Mouse (Mus musculus): ENCODE results near the gene Timm10. TPM values are rescaled to one million over a fixed set of nuclear protein-coding genes. Genes with fewer than 3 reads are reported as not detected.

Gene Timm10
- total RNA-seq (2014; rRNA removed; ENCODE audit: low replicate concordance): 117 and 140 TPM in 2 replicates
- 129 and 133 TPM in 2 replicates for polyA plus RNA-seq (2015; fragmentation: Nextera tagmentation; extraction: Ambion mirVana)

DNA sequence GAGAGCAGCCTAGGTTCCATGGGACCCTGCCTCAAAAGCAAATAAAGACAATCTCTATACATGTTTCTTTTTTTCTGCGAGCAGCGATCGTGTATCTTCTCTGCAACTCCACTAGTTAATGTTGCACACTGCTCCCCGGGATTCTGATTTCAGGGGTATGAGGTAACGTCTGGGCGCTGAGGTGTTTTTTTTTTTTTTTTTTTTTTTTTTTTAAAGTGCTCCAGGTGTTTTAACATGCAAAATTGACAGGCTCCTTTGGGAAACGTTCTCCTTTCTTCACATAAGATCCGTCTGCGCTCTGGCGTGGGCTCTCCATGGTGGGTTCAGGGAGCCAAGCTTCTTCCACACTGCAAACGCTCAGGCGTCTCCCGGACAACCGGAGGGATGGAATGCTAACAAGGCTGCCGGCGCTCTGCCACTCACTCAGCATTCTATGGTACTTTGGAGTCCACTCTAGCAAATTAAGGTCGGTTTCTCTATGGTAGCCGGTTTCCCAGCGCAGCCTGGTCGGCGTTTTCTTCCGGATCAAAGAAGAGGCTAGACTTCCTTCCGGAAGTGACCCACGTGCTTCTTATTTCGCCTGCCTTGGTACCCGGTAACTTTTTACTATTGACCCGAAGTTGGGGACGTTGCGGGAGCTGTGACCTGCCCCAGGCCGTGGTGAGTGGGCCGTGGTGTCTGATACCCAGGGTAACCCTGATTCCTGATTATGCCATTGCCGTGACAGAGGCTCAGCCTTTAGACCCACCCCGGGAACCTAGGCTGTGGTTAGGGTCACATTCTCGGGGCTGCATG lies at the start of gene Timm10:
Gene Timm10, plus strand, starts transcription at position 510 of the 795 bp plus-strand sequence.
- DNase-seq (ENCODE audit: low spot score) (peak; percentile 97), ATAC-seq (ENCODE audit: insufficient read depth, low read depth) (peak; percentile 79)
- TF ChIP-seq CTCF (IDR thresholded peaks at IDR 0.05; ENCODE audit: low read depth) (no peak), EP300 (IDR thresholded peaks at IDR 0.05; ENCODE audit: low read depth) (peak; percentile 74)
- H3K27me3 ChIP-seq (ENCODE audit: control insufficient read depth, insufficient read depth, low read length): no peaks in the 10 kb centered on the region
- under 1% methylated on average over 34 of the region's 34 CpGs for WGBS
- peak within 1 kb of the TSS; percentile 87 for H3K27ac ChIP-seq (ENCODE audit: low read depth)
- peaks cover 11% of the 10 kb centered on the region; the same call in 1 of the 2 replicates for H3K36me3 ChIP-seq (replicated peaks; ENCODE audit: control insufficient read depth, insufficient read depth, low read length)
- H3K4me1 ChIP-seq (ENCODE audit: control insufficient read depth, insufficient read depth): peaks cover 11% of the 10 kb centered on the region
- peak within 1 kb of the TSS; percentile 68 for H3K4me3 ChIP-seq (ENCODE audit: low read depth, low read length)
- no peaks in the 10 kb centered on the region for H3K9me3 ChIP-seq (replicated peaks; ENCODE audit: control insufficient read depth, low read length)
- peak within 1 kb of the TSS; percentile 69 for H3K9ac ChIP-seq (replicated peaks; ENCODE audit: low read depth, low read length)
- H3K4me2 ChIP-seq (ENCODE audit: low read depth, low read length): peak within 1 kb of the TSS; percentile 92

DNA sequence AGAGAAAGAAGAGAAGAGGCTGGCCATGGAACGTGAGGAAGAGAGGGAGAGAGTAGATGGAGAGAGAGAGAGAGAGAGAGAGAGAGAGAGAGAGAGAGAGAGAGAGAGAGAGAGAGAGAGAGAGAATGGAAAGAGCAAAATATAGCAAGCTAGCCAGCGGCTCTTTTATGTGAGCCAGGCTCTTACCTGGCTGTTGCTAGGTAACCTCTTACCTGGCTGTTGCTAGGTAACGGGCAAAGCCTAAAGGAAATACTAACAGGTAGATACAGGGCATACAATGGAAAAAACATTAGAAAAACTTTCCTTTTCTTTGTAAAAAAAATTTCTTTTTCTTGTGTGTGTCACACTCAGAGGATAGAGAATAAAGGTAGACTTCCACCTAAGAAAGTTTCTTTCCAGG lies 49.1 kb upstream of the Timm10 start:
- Histone ChIP-seq H3K9ac (replicated peaks; ENCODE audit: low read depth, low read length) (no peak overlapping the region), H3K36me3 (replicated peaks; ENCODE audit: control insufficient read depth, insufficient read depth, low read length) (no peaks in the 10 kb centered on the region), H3K9me3 (replicated peaks; ENCODE audit: control insufficient read depth, low read length) (no peaks in the 10 kb centered on the region), H3K4me1 (ENCODE audit: control insufficient read depth, insufficient read depth) (no peaks in the 10 kb centered on the region; the same call in 1 of the 2 replicates), H3K27ac (ENCODE audit: low read depth) (no peak overlapping the region), H3K4me3 (ENCODE audit: low read depth, low read length) (no peak overlapping the region), H3K4me2 (ENCODE audit: low read depth, low read length) (no peak overlapping the region), H3K27me3 (ENCODE audit: control insufficient read depth, insufficient read depth, low read length) (no peaks in the 10 kb centered on the region; the same call in 1 of the 2 replicates)
- ATAC-seq (ENCODE audit: insufficient read depth, low read depth) (no peak), DNase-seq (ENCODE audit: low spot score) (no peak)
- 71% methylated on average over 3 of the region's 3 CpGs for WGBS
- TF ChIP-seq CTCF (IDR thresholded peaks at IDR 0.05; ENCODE audit: low read depth) (no peak), EP300 (IDR thresholded peaks at IDR 0.05; ENCODE audit: low read depth) (no peak)

DNA sequence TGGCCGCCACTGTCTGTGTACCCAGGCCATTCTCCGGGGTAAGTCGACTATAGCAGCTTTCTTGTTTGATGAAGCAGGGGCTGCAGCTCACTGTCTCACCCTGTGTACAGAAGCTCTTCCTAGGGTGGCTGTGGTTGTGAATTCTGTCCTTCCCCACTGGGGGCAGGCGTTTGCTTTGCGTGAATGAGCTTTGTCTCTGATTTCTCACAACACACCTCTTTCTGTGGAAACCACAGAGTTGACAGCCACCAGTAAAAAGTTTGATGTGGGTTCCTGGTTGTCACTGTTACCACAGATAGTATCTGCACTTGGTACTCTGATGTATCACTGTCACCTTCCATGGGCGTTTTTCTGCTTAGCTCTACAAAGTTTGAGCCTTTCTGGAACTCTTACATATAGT lies 47.6 kb upstream of the Timm10 start:
- H3K9ac ChIP-seq (replicated peaks; ENCODE audit: low read depth, low read length): no peak overlapping the region
- 55% methylated on average over 6 of the region's 6 CpGs for WGBS

DNA sequence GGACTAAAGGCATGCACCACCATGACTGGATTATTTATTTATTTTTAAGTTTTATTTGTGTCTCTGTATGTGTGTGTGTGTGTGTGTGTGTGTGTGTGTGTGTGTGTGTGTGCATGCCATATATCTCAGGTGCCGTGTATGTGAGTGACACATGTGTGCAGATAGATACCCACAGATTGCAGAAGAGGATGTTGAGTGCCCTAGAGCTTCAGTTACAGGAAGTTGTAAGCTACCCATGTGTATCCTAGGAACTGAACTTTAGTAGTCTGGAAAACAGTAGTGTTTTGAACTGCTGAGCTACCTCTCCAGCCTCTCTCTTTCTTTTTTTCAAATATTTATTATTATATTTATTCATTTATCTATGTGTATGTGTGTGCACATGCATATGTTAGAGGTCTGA lies 43.5 kb upstream of the Timm10 start:
- TF ChIP-seq EP300 (IDR thresholded peaks at IDR 0.05; ENCODE audit: low read depth): no peak
- Histone ChIP-seq H3K27me3 (ENCODE audit: control insufficient read depth, insufficient read depth, low read length) (no peaks in the 10 kb centered on the region), H3K9ac (replicated peaks; ENCODE audit: low read depth, low read length) (no peak overlapping the region), H3K9me3 (replicated peaks; ENCODE audit: control insufficient read depth, low read length) (no peaks in the 10 kb centered on the region), H3K4me1 (ENCODE audit: control insufficient read depth, insufficient read depth) (peaks cover 22% of the 10 kb centered on the region), H3K4me3 (ENCODE audit: low read depth, low read length) (no peak overlapping the region), H3K4me2 (ENCODE audit: low read depth, low read length) (no peak overlapping the region), H3K36me3 (replicated peaks; ENCODE audit: control insufficient read depth, insufficient read depth, low read length) (no peaks in the 10 kb centered on the region), H3K27ac (ENCODE audit: low read depth) (peak overlapping the region; percentile 48)
- no peak for ATAC-seq (ENCODE audit: insufficient read depth, low read depth)
- WGBS: 80% methylated on average over 1 of the region's 1 CpGs
- DNase-seq (ENCODE audit: low spot score): no peak

More for the DNA sequence above, 47.6 kb upstream of the Timm10 start:
- no peaks in the 10 kb centered on the region for H3K9me3 ChIP-seq (replicated peaks; ENCODE audit: control insufficient read depth, low read length)
- H3K27me3 ChIP-seq (ENCODE audit: control insufficient read depth, insufficient read depth, low read length): no peaks in the 10 kb centered on the region
- DNase-seq (ENCODE audit: low spot score) (no peak), ATAC-seq (ENCODE audit: insufficient read depth, low read depth) (no peak)
- peaks cover 7% of the 10 kb centered on the region for H3K4me1 ChIP-seq (ENCODE audit: control insufficient read depth, insufficient read depth)
- no peak overlapping the region for H3K4me3 ChIP-seq (ENCODE audit: low read depth, low read length)
- H3K36me3 ChIP-seq (replicated peaks; ENCODE audit: control insufficient read depth, insufficient read depth, low read length): no peaks in the 10 kb centered on the region
- no peak overlapping the region for H3K27ac ChIP-seq (ENCODE audit: low read depth)
- no peak for TF ChIP-seq EP300 (IDR thresholded peaks at IDR 0.05; ENCODE audit: low read depth)
- peak; percentile 26; the same call in 1 of the 2 replicates for TF ChIP-seq CTCF (IDR thresholded peaks at IDR 0.05; ENCODE audit: low read depth)
- H3K4me2 ChIP-seq (ENCODE audit: low read depth, low read length): no peak overlapping the region

DNA sequence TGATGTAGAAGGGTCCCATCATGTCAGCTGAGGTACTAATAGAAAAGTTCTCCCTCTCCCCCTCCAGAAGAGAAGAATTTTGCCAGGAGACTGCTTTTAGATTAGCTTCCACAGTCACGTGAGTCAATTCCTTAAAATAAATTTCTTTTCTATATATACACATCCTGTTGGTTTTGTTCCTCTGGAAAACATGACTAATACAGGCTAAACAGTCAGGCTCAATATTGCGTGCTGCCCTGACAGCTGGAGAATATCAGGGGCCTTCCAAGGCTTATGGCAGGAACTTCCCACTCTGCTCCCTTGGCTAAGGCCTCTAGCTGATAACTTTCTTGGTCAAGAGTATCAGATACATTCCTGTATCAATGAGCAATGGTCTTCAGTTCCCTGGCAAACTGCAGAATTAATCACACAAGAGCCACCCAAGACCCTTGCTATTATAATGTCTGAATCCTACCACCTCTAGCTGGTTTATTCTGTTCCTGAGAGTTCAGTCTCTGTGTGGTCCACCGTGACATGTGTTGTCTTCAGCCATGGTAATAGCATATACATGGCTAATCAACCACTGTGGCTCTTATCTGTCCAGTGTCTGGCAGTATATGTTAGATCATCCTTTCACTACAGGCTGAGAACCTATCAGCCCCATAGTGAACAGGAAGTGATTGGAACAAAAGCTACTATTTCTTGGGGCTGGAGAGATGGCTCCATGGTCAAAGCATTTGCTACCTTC lies 42.8 kb upstream of the Timm10 start:
- H3K9me3 ChIP-seq (replicated peaks; ENCODE audit: control insufficient read depth, low read length): no peaks in the 10 kb centered on the region
- peaks cover 22% of the 10 kb centered on the region; the same call in 1 of the 2 replicates for H3K4me1 ChIP-seq (ENCODE audit: control insufficient read depth, insufficient read depth)
- TF ChIP-seq EP300 (IDR thresholded peaks at IDR 0.05; ENCODE audit: low read depth) (0 out of 2 replicates have a peak, but pooled peaks have one; percentile 40), CTCF (IDR thresholded peaks at IDR 0.05; ENCODE audit: low read depth) (no peak)
- H3K4me3 ChIP-seq (ENCODE audit: low read depth, low read length): no peak overlapping the region
- no peak overlapping the region for H3K9ac ChIP-seq (replicated peaks; ENCODE audit: low read depth, low read length)
- 45% methylated on average over 3 of the region's 3 CpGs for WGBS
- H3K36me3 ChIP-seq (replicated peaks; ENCODE audit: control insufficient read depth, insufficient read depth, low read length): no peaks in the 10 kb centered on the region
- H3K27me3 ChIP-seq (ENCODE audit: control insufficient read depth, insufficient read depth, low read length): no peaks in the 10 kb centered on the region
- DNase-seq (ENCODE audit: low spot score): peak; percentile 67
- peak; percentile 72 for ATAC-seq (ENCODE audit: insufficient read depth, low read depth)
- H3K4me2 ChIP-seq (ENCODE audit: low read depth, low read length): no peak overlapping the region
- H3K27ac ChIP-seq (ENCODE audit: low read depth): peak overlapping the region; percentile 48
